Mouse (Mus musculus) gastrocnemius, postnatal 14 days (tissue): Measurements from ENCODE around the gene Edf1. TPM values are rescaled to one million over a fixed set of nuclear protein-coding genes. Genes with fewer than 3 reads are reported as not detected.

Experiments used
- DNase-seq: peaks from one replicate; pipeline ENCODE4 v3.0.0; 2021; ENCODE audit warnings: mixed read lengths
- intact Hi-C: fragments of 180-260 bp; cut with DNase I; formaldehyde crosslinking; loops from one replicate; pipeline ENCODE4 v1.15.1; 2025; ENCODE audit warnings: low total_unique reads
- total RNA-seq, 2 experiments: library from RNA; stranded (reverse); gene quantifications; 2 replicates each; pipeline ENCODE4 v1.2.3; 2021

Gene Edf1
- total RNA-seq, 2 experiments from 2014 or later = 164 to 173 TPM

DNA sequence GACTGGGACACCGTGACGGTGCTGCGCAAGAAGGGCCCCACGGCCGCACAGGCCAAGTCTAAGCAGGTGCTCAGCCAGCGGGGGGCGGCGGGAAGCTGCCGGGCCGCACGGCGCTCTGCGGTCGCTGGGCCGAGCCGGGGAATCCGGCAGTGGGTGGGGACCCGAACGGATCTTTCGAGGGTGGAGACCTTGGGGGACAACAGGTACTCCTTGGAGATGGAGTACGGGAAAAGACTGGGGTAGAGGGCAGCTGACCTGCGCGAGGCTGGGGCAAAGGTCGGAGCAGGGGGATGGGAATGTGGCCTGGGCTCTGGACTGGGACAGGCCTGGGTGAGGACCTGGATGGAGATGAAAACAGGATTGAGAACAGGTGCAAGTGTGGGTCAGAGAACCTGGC is 315 bp downstream of the Edf1 start:
- no peak for DNase-seq
- intact Hi-C loops = no loop called here

DNA sequence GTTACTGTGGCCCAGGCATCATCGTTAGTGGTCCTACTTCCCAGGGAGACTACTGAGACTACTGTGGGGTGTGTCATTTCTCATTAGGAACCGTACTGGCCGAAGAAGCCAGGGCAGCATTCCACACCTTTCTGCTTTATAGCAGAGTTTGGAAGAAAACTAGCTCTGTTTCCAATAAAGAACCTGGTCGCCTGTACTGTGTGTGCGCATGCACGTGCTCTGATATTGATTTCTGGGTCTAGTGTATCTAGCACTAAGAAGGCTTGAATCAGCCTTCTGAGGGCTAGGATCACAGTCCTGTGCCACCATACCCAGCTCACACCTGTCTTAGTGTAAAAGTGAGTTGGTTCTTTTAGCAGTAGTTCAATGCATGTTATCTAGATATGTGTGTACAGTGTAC is 1.1 kb downstream of the Edf1 start:
- DNase-seq = no peak
- intact Hi-C loops = no loop called here

DNA sequence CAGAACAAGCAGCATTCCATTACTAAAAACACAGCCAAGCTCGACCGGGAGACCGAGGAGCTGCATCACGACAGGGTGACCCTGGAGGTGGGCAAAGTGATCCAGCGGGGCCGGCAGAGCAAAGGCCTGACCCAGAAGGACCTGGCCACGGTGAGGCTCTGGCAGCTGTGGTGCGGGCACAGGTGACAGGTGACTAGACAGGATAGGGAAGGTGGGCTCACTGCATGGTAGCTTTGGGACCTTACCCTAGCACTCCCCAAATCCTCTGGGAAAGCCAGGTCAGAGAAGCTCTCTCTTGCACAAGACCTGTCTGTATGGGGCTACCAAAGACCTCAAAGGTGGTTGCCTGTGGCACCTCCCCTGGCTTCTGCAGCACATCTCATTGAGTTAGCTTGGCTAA is 2.9 kb downstream of the Edf1 start:
- no peak for DNase-seq
- intact Hi-C loops = no loop called here

DNA sequence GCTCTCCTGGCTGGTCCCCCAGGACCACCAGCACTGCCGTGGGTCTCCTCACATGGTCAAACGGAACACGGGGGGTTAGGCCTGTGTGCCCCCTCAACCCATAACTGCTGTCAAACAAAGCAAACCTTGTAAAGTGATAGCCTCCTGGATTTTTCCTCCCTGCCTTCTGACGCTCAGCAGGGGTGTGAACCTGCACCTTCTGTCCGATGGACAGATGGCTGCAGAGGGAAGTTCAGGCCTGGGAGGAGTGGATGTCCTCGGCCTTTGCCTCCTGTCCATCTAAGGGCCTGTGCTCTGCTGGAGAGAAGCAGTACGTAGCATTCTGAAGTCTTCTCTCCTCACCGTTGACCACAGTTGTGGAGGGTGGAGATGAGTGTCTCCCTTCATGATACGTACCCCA is 4.3 kb downstream of the Edf1 start:
- no peak for DNase-seq
- intact Hi-C loops = no loop called here

DNA sequence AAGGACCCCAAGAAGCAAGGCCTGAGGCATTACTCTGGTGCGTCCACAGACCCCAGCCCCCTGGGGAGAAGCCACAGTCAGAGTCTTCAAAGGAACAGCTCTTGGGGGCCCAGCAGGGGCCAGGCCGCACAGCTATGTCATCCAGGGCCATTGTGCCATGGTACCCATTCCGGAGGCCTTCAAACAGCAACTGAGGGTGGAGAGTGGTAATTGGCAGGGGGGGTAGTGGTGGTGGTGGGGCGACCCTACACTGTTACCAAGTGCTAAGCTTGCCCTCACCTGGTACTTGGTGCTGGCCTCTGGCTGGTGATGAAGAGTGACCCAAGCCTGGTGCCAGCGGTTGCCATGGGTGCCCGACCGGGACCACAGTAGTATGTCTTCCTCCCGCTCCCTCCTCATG is 8.1 kb downstream of the Edf1 start:
- no peak for DNase-seq
- intact Hi-C loops = no loop called here

DNA sequence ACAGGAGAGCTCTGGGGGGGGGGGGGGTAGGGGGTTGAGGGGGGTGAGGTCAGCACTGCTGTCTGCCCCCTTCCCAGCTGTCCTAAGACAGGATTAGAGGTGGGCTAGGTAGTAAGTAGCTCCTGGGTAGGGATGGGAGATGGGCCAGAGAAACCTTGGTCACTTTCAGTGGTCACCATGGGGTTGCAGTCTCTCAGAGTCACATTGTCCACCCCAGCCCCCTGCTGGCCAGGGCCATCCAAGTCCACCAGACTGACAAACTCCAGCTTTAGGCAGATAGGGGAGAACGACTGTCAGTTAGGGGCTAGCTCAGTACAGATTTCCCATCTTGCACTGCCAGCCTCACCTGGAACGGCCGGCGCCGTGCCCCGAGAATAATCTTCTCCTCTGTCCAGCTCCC is 8.9 kb downstream of the Edf1 start:
- DNase-seq = no peak
- intact Hi-C loops = no loop called here

DNA sequence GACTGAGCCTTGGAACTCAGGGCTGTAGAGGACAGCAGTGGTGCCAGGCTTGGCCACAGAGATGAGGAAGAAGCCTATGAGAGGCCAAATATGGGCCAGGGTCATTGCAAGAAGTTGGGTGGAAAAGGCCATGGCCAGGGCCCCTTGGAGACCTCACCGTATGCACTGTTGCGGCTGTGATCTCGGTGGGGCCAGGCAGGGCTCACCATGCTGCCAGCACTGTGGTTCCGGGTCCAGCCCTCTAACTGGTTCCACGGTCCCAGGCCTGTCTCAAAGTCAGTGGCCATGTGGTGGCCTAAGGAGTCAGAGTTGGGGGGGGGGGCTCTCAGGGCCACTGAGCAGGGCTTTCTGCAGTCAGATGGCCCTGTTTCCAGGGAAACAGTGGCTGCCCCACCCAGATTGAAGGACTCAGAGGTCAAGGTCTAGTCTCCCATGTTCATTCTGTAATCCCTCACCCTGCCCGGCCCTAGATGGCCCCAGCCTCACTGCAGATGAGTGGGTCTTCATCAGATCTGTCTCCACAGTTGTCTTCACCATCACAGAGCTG is 10.9 kb downstream of the Edf1 start:
- intact Hi-C loops = no loop called here
- DNase-seq = no peak

DNA sequence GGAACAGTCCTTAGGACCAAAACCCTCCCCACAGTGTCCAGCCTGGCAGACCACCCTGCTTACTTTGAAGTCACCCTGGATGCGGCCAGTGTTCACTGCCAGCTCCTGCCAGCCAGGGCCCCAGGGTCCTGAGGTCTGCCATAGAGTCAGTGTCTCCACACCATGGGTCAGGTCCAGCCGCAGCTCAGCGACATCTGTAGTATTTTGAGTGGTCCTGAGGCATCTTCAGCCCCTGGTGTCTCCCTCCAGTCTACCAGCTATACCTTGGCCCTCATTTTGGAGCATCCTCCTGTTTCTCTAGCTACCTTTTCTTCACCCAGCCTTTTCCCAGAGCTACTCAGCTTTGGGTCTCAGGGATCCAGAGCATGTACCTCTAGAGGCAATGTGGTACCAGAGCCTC is 11.7 kb downstream of the Edf1 start:
- no peak for DNase-seq
- intact Hi-C loops = no loop called here

DNA sequence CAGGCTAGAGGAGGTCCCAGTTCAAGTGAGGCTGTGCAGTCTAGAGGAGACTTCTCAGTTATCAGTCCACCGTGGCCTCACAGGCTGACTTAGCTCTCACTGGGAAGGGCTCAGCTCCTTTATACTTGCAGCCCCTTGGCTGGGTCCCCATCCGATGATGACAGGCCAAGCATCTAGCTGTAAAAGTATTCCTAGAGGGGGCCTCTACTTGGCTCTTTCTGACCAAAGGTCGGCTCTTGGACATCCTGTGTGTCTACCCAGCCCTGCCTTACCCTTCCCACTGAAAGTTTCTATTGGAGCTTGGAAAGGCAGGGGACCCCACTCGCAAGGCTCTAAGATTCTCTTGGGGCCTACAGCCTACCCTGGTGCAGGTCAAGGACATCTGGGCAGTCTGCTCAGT is 13.6 kb downstream of the Edf1 start:
- intact Hi-C loops = loop anchor here (10.0 kb wide), 1 partner anchor 56 kb away; no protein-coding TSS in a partner anchor
- no peak for DNase-seq

DNA sequence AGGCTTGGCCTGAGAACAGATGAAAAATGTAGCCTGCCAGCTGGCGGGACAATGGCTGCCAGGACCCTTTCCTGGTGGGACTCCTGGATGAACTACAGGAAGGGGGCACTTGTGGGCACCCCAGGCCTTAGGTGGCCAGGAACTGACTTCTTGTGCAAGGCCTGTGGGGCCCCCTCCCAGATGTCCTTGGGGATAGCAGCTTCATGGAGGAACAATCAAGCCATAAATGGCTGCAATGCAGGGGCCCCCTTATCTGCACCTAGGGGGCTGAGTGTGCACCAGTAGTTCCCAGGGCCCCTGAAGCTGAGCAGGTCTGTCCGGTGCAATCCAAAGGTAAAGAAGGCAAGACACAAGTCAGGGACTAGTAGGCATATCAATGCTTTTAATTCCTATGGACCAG is 15.4 kb downstream of the Edf1 start:
- no peak for DNase-seq
- intact Hi-C loops = loop anchor here (10.0 kb wide), 1 partner anchor 58 kb away; no protein-coding TSS in a partner anchor

DNA sequence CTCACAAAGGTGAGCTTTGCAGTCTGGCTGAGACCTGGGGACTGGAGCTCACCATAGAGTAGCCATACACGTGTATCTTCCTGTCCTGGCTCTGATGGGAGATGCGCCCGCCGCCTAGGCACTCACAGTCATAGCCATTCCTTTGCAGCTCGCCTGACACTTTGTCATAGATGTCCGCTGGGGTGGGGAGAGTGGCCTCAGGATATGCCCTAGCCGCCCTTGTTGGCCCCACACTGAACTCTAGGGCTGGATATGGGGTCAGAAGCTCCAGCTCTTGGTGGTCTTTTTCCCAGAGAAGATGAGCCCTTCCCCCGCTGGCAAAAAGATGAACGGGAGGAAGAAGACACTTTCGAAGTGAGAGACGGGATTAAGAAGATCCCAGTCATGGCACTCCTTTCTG is 16.5 kb downstream of the Edf1 start:
- intact Hi-C loops = loop anchor here (10.0 kb wide), 1 partner anchor 59 kb away; no protein-coding TSS in a partner anchor

DNA sequence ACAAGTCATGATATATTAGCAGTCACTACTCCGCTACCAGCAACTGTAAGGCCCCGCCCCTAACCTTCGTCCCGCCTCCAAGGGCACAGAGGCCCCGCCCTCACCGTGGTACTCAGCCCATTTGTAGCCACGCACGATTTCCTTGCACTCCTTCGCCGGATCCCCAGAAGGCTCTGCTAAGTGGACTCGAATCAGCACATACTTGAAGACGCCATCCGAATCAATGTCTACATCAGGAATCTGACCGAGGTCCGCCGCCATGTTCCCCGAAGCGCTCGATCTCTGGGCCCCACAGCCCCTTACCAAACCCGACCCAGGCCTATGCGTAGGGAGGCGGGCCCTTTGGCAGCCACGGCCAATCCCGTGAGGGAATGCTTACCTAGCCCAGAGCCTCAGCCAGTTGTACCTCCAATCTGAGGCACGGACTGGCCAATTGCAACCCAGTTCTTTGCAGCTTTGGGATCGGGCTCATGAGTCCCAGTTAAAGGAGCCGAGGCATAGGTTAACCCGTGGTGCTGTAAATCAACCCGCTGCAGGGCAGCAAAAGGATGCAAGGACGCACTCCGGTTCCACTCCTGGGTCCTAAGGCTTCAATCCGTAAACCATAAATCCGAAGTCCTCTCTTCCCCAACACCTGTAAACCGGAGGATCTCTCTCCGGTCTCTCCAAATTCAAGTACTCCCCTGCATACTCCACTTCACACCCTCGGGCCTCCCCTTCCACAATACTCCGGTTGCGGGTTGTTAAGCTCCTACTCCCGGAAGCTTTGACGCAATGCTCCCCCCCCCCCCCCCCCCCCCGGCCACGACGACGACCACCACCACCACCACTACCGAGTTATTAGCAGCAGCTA is 17.2 kb downstream of the Edf1 start, which contains the start of the genes Mamdc4 and Phpt1:
Mamdc4 (minus strand) TSS at position 267 of the 853 bp plus-strand sequence.
Phpt1 (minus strand) TSS at position 646 of the 853 bp plus-strand sequence.
- DNase-seq = peak; percentile 94
- intact Hi-C loops = loop anchor here (10.0 kb wide), 1 partner anchor 60 kb away; no protein-coding TSS in a partner anchor

More for the DNA sequence above, 16.5 kb downstream of the Edf1 start:
- no peak for DNase-seq

DNA sequence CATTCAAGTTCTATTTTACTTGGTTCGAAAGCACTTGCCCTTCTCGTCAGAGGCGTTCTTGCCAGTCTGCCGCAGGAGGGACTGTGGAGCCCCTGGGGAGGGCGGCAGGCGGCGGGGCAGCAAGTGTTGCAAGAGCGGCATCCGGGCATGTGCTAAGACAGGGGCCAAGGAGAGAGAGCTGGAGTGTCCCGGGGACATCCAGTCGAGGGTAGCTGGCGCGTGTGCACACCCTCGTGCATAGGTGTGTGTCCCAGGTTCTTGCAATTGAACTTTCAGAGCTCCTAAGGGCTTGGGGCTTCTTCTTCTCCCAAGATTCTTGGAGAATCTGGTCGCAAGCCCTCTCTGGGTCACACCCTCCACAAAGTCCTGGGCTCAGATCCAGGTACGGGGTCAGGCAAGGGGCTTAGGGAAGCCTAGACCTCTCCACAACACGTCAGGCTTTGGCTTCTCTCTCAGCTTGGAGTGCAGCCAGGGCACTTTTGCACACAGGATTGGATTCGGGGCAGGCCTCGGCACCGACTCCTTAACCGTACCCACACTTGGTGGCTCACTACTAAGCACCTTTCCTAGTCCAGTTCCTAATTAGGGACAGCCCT is 17.9 kb downstream of the Edf1 start:
- DNase-seq = peak; percentile 41
- intact Hi-C loops = loop anchor here (10.0 kb wide), 1 partner anchor 61 kb away; no protein-coding TSS in a partner anchor

DNA sequence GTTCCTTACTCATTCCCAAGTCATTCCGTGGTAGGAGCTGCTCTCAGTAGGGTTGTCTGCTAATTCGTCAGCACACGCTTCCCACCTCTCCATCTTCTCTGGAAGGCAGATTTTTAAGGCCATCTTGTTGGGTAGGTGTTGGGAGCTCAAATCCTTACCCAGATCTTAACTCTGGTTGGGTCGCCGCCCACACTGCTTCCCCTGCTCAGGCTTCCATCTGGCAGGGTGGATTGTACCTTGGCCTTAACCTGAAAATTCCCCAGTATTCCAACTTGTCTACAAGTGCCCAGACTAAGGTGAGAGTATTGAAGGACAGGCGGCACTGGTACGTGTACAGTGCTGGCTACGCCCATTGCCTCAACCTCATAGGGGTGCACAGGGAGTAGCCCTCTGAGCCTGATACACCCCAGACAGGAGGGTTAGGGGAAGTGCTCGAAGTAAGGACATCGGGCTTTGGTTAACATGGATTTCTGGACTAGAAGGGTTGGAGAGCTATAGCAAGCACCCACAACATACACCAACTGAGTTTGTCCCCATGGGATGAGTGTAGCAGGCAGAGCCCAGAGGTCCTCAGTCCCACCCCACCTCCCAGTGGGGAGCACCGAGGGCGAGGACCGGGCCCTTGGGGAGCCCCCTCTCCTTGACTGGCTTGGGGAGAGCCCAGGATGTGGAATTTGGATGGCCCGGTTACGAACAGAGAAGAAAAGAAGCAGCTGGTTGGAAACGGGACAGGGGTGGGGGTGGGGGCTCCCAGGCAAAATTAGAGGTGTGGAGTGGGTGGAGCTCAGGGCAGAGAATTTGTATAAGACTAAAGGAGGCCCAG is 18.6 kb downstream of the Edf1 start:
- DNase-seq = no peak
- intact Hi-C loops = loop anchor here (10.0 kb wide), 1 partner anchor 61 kb away; no protein-coding TSS in a partner anchor

DNA sequence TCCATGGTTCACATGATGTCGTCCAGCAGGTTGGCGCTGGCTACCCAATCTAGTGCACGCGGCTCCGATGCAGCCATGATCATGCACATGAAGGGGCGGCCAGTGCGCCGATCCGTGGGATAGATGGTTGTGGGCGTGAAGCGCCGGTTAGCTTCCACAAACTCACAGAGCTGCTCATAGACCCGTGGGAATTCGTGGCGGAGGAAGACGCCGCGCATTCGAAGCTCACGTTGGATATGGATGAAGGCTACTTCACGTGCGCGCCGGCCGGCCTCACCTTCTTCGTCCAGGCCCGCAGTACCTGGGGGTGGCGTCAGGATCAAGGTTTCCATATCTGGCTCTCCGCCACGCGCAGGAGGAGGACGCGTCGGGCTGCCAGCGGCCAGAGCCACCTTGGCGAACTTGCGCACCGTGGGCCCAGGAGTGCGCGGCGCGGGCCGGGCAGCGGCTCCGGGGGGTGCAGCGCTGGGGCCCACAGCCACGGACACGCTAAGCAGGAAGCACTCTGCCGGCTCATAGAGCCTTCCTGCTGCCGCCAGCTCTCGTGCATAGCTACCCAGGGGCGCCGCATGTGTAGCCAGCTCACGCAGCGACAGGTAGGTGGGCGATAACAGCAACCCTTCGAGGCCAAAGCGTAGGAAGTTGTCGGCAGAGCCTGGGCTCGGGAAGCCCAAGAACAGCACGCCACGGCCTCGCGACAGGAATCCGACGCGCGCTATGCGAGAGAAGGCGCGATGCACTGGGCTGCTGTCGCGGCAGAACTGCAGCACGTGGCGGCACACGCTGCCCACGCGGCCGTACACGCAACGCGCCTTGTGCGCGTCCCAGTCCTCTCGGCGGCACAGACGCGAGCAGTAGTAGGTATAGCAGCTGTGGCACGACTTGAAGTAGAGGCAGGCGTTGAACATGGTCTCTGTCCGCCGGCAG is 19.6 kb downstream of the Edf1 start:
- peak; percentile 12 for DNase-seq

DNA sequence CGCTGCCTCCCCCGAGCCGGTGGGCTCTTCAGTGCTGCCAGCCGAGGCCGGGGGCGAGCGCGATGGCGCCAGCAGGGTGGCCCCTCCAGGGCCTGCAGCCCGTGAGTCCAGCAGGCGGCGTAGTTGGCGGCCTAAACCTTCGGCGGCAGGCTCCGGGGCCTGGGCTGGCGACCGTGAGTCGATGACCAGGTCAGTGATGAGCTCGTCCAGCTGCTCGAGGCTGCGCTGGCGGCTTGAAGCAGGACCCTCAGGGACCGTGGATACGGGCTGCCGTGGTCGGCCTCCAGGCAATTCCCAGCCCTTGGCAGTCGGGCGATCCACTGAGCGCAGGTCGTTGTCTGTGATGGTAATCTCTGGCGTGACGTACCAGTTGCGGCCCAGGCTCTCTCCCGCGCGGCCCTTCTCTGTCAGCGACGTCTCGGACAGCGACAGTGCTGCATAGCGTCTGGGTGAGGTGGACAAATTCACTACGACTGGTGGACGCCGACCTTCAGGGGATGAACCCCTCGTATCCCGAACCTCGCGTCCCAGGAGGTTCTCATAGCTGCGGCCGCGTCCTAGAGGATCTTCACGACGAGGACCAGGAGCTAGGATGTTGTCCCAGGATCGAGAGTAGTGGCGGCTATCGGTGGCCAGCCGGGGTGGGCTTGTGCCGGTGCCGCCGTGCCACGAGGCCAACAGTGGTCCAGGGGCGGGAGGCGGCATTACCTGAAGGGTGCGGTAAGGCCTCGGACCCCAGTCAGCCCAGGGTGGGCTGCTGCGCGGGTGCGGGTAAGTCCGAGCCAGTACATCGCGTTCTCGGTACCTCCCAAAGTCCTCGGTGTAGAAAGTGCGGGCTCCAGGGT is 20.5 kb downstream of the Edf1 start:
- intact Hi-C loops = loop anchor here (10.0 kb wide), 1 partner anchor 63 kb away; no protein-coding TSS in a partner anchor
- peak; percentile 25 for DNase-seq

More for the DNA sequence above, 19.6 kb downstream of the Edf1 start:
- intact Hi-C loops = loop anchor here (10.0 kb wide), 1 partner anchor 62 kb away; no protein-coding TSS in a partner anchor
